ENCODE assay signal across 8 mouse cellular contexts in the genomic region with DNA sequence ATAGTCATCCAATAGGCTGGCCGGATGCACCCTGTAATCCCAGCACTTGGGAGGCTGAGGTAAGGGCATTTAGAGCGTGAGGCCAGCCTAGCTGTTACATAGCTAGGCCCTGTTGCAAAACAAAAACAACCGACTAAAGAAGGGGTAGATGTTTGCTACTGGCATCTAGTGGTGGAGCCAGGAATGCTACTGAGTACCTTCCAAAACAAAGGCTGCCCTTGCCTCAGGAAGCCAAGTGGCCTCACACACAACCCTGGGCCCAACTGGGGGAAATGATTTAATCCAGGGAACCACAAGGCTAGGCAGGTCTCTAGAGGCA. TPM values are rescaled to one million over a fixed set of nuclear protein-coding genes. Genes with fewer than 3 reads are reported as not detected.
DNase-seq lines count a peak whose midpoint lies in the region; ATAC-seq lines count a peak whose summit lies in the region.

No protein-coding gene starts in this region.

- no peaks in the 10 kb centered on the region for H3K9me3 ChIP-seq in heart, embryonic 10.5 days
- no peaks in the 10 kb centered on the region for H3K9me3 ChIP-seq in kidney, embryonic 16.5 days (ENCODE audit: low read length)

- H3K4me3 ChIP-seq in heart, embryonic 10.5 days = no peak overlapping the region
- H3K4me3 ChIP-seq in kidney, embryonic 16.5 days (ENCODE audit: low read length) = no peak overlapping the region

- DNase-seq in frontal cortex, postnatal 25 days (ENCODE audit: low spot score in 2 of 2) = no peak
- DNase-seq in ZHBTc4 (ENCODE audit: low read depth, low spot score) = peak; percentile 65
- no peak for DNase-seq in heart, embryonic 10.5 days (ENCODE audit: low spot score)
- DNase-seq in adrenal gland, postnatal 4 days (ENCODE audit: low spot score in 2 of 2) = no peak
- DNase-seq in left cerebral cortex, adult 11 months (ENCODE audit: low spot score) = no peak

- ATAC-seq in frontal cortex, adult (ENCODE audit: low TSS enrichment) = peak; percentile 32; the same call in 1 of the 2 replicates
- ATAC-seq in kidney, embryonic 16.5 days (ENCODE audit: low FRiP score, low TSS enrichment) = no peak
- peak; percentile 44 for ATAC-seq in megakaryocyte, adult 5-6 weeks (ENCODE audit: poor library complexity, severe bottlenecking)

- H3K36me3 ChIP-seq in heart, embryonic 10.5 days = no peaks in the 10 kb centered on the region
- peaks cover 4% of the 10 kb centered on the region; the same call in 1 of the 2 replicates for H3K36me3 ChIP-seq in kidney, embryonic 16.5 days (ENCODE audit: insufficient read depth, low read length)

- peak overlapping the region; percentile 87; the same call in 1 of the 2 replicates for H3K27ac ChIP-seq in heart, embryonic 10.5 days
- peak overlapping the region; percentile 55 for H3K27ac ChIP-seq in kidney, embryonic 16.5 days (ENCODE audit: low read length)

- no peak overlapping the region for H3K4me2 ChIP-seq in kidney, embryonic 16.5 days (replicated peaks; ENCODE audit: low read depth, low read length)

- H3K27me3 ChIP-seq in heart, embryonic 10.5 days (ENCODE audit: insufficient read depth, poor library complexity, severe bottlenecking) = peaks cover 70% of the 10 kb centered on the region
- no peaks in the 10 kb centered on the region for H3K27me3 ChIP-seq in kidney, embryonic 16.5 days (ENCODE audit: insufficient read depth, low read length)

- H3K9ac ChIP-seq in kidney, embryonic 16.5 days (replicated peaks; ENCODE audit: low read length) = peak overlapping the region; percentile 37

- peaks cover 85% of the 10 kb centered on the region for H3K4me1 ChIP-seq in heart, embryonic 10.5 days
- H3K4me1 ChIP-seq in kidney, embryonic 16.5 days (ENCODE audit: insufficient read depth, low read length) = peaks cover 52% of the 10 kb centered on the region

- WGBS in heart, embryonic 10.5 days = 17% methylated on average over 3 of the region's 3 CpGs
- 18% methylated on average over 3 of the region's 3 CpGs for WGBS in kidney, embryonic 16.5 days

RNA-seq across cellular contexts. Expression of a gene that starts 3.1 kb away (rescaled TPM):
- polyA plus RNA-seq in heart, embryonic 10.5 days (2016; fragmentation: Nextera tagmentation; extraction: Ambion mirVana) = 2.1 and 3.2 TPM in 2 replicates
- 2.3 and 2.8 TPM in 2 replicates for polyA plus RNA-seq in kidney, embryonic 16.5 days (2015; fragmentation: Nextera tagmentation; extraction: Ambion mirVana)
- 40.4 and 45.2 TPM in 2 replicates for total RNA-seq in megakaryocyte, adult 5-6 weeks (2015)
- total RNA-seq in megakaryocyte, adult 5-6 weeks (2017) = 20.6 and 25.5 TPM in 2 replicates
- 1 to 10 TPM; 1.2 TPM for total RNA-seq in adrenal gland, postnatal 4 days (2021)

RNA-seq across cellular contexts. Expression of a gene that starts 24.6 kb away (rescaled TPM):
- 18.5 and 19.3 TPM in 2 replicates for polyA plus RNA-seq in heart, embryonic 10.5 days (2016; fragmentation: Nextera tagmentation; extraction: Ambion mirVana)
- 7.9 and 8.1 TPM in 2 replicates for polyA plus RNA-seq in kidney, embryonic 16.5 days (2015; fragmentation: Nextera tagmentation; extraction: Ambion mirVana)
- 69.0 and 69.9 TPM in 2 replicates for total RNA-seq in megakaryocyte, adult 5-6 weeks (2015)
- 60.3 and 62.0 TPM in 2 replicates for total RNA-seq in megakaryocyte, adult 5-6 weeks (2017)
- 1 to 10 TPM; 6.5 to 7.2 TPM for total RNA-seq in adrenal gland, postnatal 4 days (2021)

RNA-seq across cellular contexts. Expression of a gene that starts 38.2 kb away (rescaled TPM):
- 22.2 and 25.0 TPM in 2 replicates for polyA plus RNA-seq in heart, embryonic 10.5 days (2016; fragmentation: Nextera tagmentation; extraction: Ambion mirVana)
- polyA plus RNA-seq in kidney, embryonic 16.5 days (2015; fragmentation: Nextera tagmentation; extraction: Ambion mirVana) = 22.5 and 26.7 TPM in 2 replicates
- 42.8 and 43.0 TPM in 2 replicates for total RNA-seq in megakaryocyte, adult 5-6 weeks (2015)
- 31.8 and 36.8 TPM in 2 replicates for total RNA-seq in megakaryocyte, adult 5-6 weeks (2017)
- 10 to 100 TPM; 88.9 to 89.0 TPM for total RNA-seq in adrenal gland, postnatal 4 days (2021)

RNA-seq across cellular contexts. Expression of a gene that starts 39.8 kb away (rescaled TPM):
- 59.8 and 64.6 TPM in 2 replicates for polyA plus RNA-seq in heart, embryonic 10.5 days (2016; fragmentation: Nextera tagmentation; extraction: Ambion mirVana)
- 81.5 and 82.9 TPM in 2 replicates for polyA plus RNA-seq in kidney, embryonic 16.5 days (2015; fragmentation: Nextera tagmentation; extraction: Ambion mirVana)
- 29.5 and 35.9 TPM in 2 replicates for total RNA-seq in megakaryocyte, adult 5-6 weeks (2015)
- 37.6 and 40.4 TPM in 2 replicates for total RNA-seq in megakaryocyte, adult 5-6 weeks (2017)
- total RNA-seq in adrenal gland, postnatal 4 days (2021) = 100 to 1,000 TPM; 122 to 124 TPM

Comparison
In these comparisons a context has a peak if more than half of its experiments do, and no peak if none do; other contexts are left out.
1. RNA of a gene that starts 3.1 kb away (total RNA-seq): 20.6 to 45.2 TPM in megakaryocyte, adult 5-6 weeks; 1.2 TPM in adrenal gland, postnatal 4 days; every median in the first group is over 4 times any median in the second.
2. RNA of a gene that starts 24.6 kb away (total RNA-seq): 60.3 to 69.9 TPM in megakaryocyte, adult 5-6 weeks; 6.5 to 7.2 TPM in adrenal gland, postnatal 4 days; every median in the first group is over 4 times any median in the second.